Mouse (Mus musculus): ENCODE results near the gene Gm3020.
"Not testable (repeated sequence)": the region's sequence is repeated elsewhere in the genome, so short reads cannot be mapped to it uniquely, and the experiment has no call there.

Gene Gm3020

DNA sequence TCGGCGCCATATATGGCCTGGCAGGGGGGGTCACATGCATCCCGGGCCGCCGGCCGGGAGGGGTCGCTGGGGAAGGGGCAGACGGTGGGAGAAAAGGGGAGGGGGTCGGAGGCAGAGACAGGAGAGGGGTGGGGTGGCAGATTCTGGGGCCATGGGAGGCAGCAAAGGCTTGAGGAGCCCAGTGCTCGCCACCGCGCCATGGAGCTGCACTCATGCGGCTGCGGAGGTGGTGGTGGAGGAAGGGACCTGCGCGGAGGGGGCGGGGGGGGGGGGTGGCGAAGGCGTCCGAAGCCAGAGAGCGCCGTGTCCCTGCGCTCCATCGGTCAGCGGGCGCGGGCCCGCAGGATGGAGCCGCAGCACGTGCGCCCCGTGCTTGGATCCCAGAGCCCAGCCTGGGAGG lies at the start of gene Gm3020:
Gene Gm3020, plus strand, starts transcription at position 301 of the 400 bp plus-strand sequence.
- DNase-seq (ENCODE audit: extremely low read depth, low read depth, low spot score): not testable (repeated sequence)

- DNase-seq (ENCODE audit: extremely low read depth, low read depth, low spot score): not testable (repeated sequence)
These were observed 17.6 kb upstream of the Gm3020 start, which contains the start of gene Gm3012 for GRCm38 (mm10) chr14:3634212-3634611. Gene Gm3012 (plus strand): TSS chr14:3634512.

DNA sequence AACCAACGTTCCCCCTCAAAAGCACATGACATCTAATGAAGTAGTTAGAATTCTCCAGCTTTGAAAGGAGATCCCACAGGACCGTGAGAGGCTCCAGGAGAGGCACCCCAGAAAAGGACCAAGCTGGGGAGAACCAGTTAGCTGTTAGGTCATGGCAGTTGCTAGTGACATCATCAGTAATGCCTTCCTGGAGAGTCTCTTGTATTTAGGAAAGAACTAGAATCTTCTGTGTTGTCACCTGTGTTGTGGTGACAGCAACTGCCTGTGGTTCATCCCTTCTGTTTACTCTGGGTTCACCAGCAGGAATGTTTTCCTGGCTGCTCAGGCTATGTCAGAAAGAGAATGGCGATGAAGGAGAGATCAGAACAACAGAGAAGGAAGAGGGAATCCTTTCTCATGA lies 36.7 kb downstream of the Gm3020 start, which contains the start of gene Gm3043:
Gene Gm3043, plus strand, starts transcription at position 301 of the 400 bp plus-strand sequence.
- not testable (repeated sequence) for DNase-seq (ENCODE audit: extremely low read depth, low read depth, low spot score)
